Mouse (Mus musculus): Measurements from ENCODE around the gene Hpdl. TPM values are rescaled to one million over a fixed set of nuclear protein-coding genes. Genes with fewer than 3 reads are reported as not detected.

Gene Hpdl
- total RNA-seq, 2 experiments from 2014 or later: 1.4 to 1.6 TPM

- no peak; the same call in 1 of the 2 replicates for TF ChIP-seq CTCF (IDR thresholded peaks at IDR 0.05)
- H3K4me3 ChIP-seq: no peak overlapping the region
- DNase-seq (ENCODE audit: extremely low spot score in 1 of 2, low spot score in 2 of 2): no peak
- no peak overlapping the region for H3K27ac ChIP-seq
- intact Hi-C loops (cut with DNase I): no loop called here
Observed at GRCm38 (mm10) chr4:116794273-116794672, 27.2 kb downstream of the Hpdl start.

- no peak for TF ChIP-seq CTCF (IDR thresholded peaks at IDR 0.05)
- Histone ChIP-seq H3K27ac (no peak overlapping the region), H3K4me3 (no peak overlapping the region)
- intact Hi-C loops (cut with DNase I): no loop called here
- no peak for DNase-seq (ENCODE audit: extremely low spot score in 1 of 2, low spot score in 2 of 2)
Observed at GRCm38 (mm10) chr4:116792453-116792852, 29.1 kb downstream of the Hpdl start.

- peak; percentile 87 for TF ChIP-seq CTCF (IDR thresholded peaks at IDR 0.05)
- peak overlapping the region; percentile 41 for H3K27ac ChIP-seq
- intact Hi-C loops (cut with DNase I): loop anchor here (1.0 kb wide), 1 partner anchor 70 kb away; no protein-coding TSS in a partner anchor
Observed at GRCm38 (mm10) chr4:116788956-116789355, 32.6 kb downstream of the Hpdl start.

GRCm38 (mm10) chr4:116787985-116788760 is 33.3 kb downstream of the Hpdl start:
- intact Hi-C loops (cut with DNase I): no loop called here
- no peak for DNase-seq (ENCODE audit: extremely low spot score in 1 of 2, low spot score in 2 of 2)
- TF ChIP-seq CTCF (IDR thresholded peaks at IDR 0.05): peak; percentile 30
- no peak overlapping the region for H3K4me3 ChIP-seq
- H3K27ac ChIP-seq: peak overlapping the region; percentile 41

More at GRCm38 (mm10) chr4:116788956-116789355, 32.6 kb downstream of the Hpdl start:
- peak; percentile 77 to 81 for DNase-seq (ENCODE audit: extremely low spot score in 1 of 2, low spot score in 2 of 2)
- H3K4me3 ChIP-seq: peak overlapping the region; percentile 4; the same call in 1 of the 2 replicates

- H3K4me3 ChIP-seq: no peak overlapping the region
- DNase-seq (ENCODE audit: extremely low spot score in 1 of 2, low spot score in 2 of 2): no peak
- H3K27ac ChIP-seq: no peak overlapping the region
- TF ChIP-seq CTCF (IDR thresholded peaks at IDR 0.05): peak; percentile 35
- intact Hi-C loops (cut with DNase I): no loop called here
Observed at GRCm38 (mm10) chr4:116786587-116786986, 34.9 kb downstream of the Hpdl start.

GRCm38 (mm10) chr4:116782171-116782570 is 39.3 kb downstream of the Hpdl start:
- Histone ChIP-seq H3K4me3 (no peak overlapping the region), H3K27ac (peak overlapping the region; percentile 57)
- no peak for TF ChIP-seq CTCF (IDR thresholded peaks at IDR 0.05)
- intact Hi-C loops (cut with DNase I): no loop called here
- DNase-seq (ENCODE audit: extremely low spot score in 1 of 2, low spot score in 2 of 2): no peak

- intact Hi-C loops (cut with DNase I): no loop called here
- Histone ChIP-seq H3K27ac (peak overlapping the region; percentile 57; the same call in 1 of the 2 replicates), H3K4me3 (no peak overlapping the region)
- no peak for DNase-seq (ENCODE audit: extremely low spot score in 1 of 2, low spot score in 2 of 2)
- TF ChIP-seq CTCF (IDR thresholded peaks at IDR 0.05): no peak
Observed at GRCm38 (mm10) chr4:116781366-116781765, 40.1 kb downstream of the Hpdl start.

- intact Hi-C loops (cut with DNase I): no loop called here
- no peak for DNase-seq (ENCODE audit: extremely low spot score in 1 of 2, low spot score in 2 of 2)
- TF ChIP-seq CTCF (IDR thresholded peaks at IDR 0.05): no peak
Observed at GRCm38 (mm10) chr4:116780541-116780940, 41.0 kb downstream of the Hpdl start.

GRCm38 (mm10) chr4:116777079-116777478 is 44.4 kb downstream of the Hpdl start:
- intact Hi-C loops (cut with DNase I): no loop called here
- DNase-seq (ENCODE audit: extremely low spot score in 1 of 2, low spot score in 2 of 2): no peak
- Histone ChIP-seq H3K4me3 (no peak overlapping the region), H3K27ac (no peak overlapping the region)
- TF ChIP-seq CTCF (IDR thresholded peaks at IDR 0.05): no peak

More at GRCm38 (mm10) chr4:116780541-116780940, 41.0 kb downstream of the Hpdl start:
- H3K4me3 ChIP-seq: no peak overlapping the region
- H3K27ac ChIP-seq: no peak overlapping the region

- no peak for TF ChIP-seq CTCF (IDR thresholded peaks at IDR 0.05)
- intact Hi-C loops (cut with DNase I): no loop called here
- H3K27ac ChIP-seq: no peak overlapping the region
- H3K4me3 ChIP-seq: no peak overlapping the region
- DNase-seq (ENCODE audit: extremely low spot score in 1 of 2, low spot score in 2 of 2): no peak
Observed at GRCm38 (mm10) chr4:116776391-116776790, 45.1 kb downstream of the Hpdl start.

Other genes with a start within 250 kb of the Hpdl start
- gene Ccdc17, start 225.1 kb downstream of the Hpdl start, total RNA-seq (2021): 1 to 10 TPM; 5.7 to 6.0 TPM
- 10 to 100 TPM; 32.6 to 34.9 TPM for gene Nasp, start 193.8 kb downstream of the Hpdl start, total RNA-seq (2021)
- gene Akr1a1, start 170.0 kb downstream of the Hpdl start, total RNA-seq (2021): 100 to 1,000 TPM; 376 to 408 TPM
- 100 to 1,000 TPM; 136 to 139 TPM for gene Prdx1, start 136.2 kb downstream of the Hpdl start, total RNA-seq (2021)
- gene Mmachc, start 113.3 kb downstream of the Hpdl start, total RNA-seq (2021): 10 to 100 TPM; 15.2 to 15.4 TPM
- 1 to 10 TPM; 4.2 to 7.6 TPM for gene Ccdc163, start 113.2 kb downstream of the Hpdl start, total RNA-seq (2021)
- 1 to 10 TPM; 3.8 to 4.6 TPM for gene Tesk2, start 100.8 kb downstream of the Hpdl start, total RNA-seq (2021)
- gene Toe1, start 14.1 kb downstream of the Hpdl start, total RNA-seq (2021): 10 to 100 TPM; 13.0 to 13.4 TPM
- gene Mutyh, start 14.0 kb downstream of the Hpdl start, total RNA-seq (2021): 1 to 10 TPM; 2.5 to 3.8 TPM
- 10 to 100 TPM in 1 of 2 experiments, 1 to 10 TPM in 1; 9.3 to 11.0 TPM for gene Zswim5, start 55.7 kb upstream of the Hpdl start, total RNA-seq (2021)
- gene Urod, start 172.7 kb upstream of the Hpdl start, total RNA-seq (2021): 10 to 100 TPM; 62.2 to 65.5 TPM
- 10 to 100 TPM; 41.9 to 43.6 TPM for gene Hectd3, start 173.6 kb upstream of the Hpdl start, total RNA-seq (2021)
- 10 to 100 TPM; 14.8 to 21.3 TPM for gene Eif2b3, start 197.7 kb upstream of the Hpdl start, total RNA-seq (2021)

Measured in left cerebral cortex, adult 2 months (tissue).